Mouse (Mus musculus) liver, embryonic 14.5 days (tissue): ENCODE measurements around the gene Il12b.

ENCODE experiments used
- CTCF ChIP-seq: IDR thresholded peaks from 2 replicates; pipeline ENCODE4 v1.5.1; 2016; ENCODE audit warnings: antibody characterized with exemption, low read depth, control low read depth
- EP300 ChIP-seq: IDR thresholded peaks from 2 replicates; pipeline ENCODE4 v1.6.1; 2016; ENCODE audit warnings: antibody characterized with exemption, low read depth

GRCm38 (mm10) chr11:44401635-44402548 is 2.0 kb downstream of the Il12b start:
- no peak for TF ChIP-seq CTCF
- TF ChIP-seq EP300: no peak
